Mouse (Mus musculus) heart, postnatal 0 days (tissue): ENCODE measurements at regions not wholly inside any gene's neighbourhood (a gene's known extent, or its start where the extent isn't known, plus 50 kb on each side); places are given as distances from the start of the nearest gene placed in this dataset.

Experiments
- ATAC-seq: fragments of 200-750 bp; cut with Nextera tagmentation; 2 replicates; pipeline ENCODE4 v1.8.0; 2017; ENCODE audit warnings: low read depth, moderate number of reproducible peaks, moderate library complexity; ENCODE audit not compliant: insufficient read depth
- DNase-seq: peaks from one replicate; pipeline ENCODE4 v3.0.0-alpha.2; 2016; ENCODE audit warnings: low spot score
- H3K27ac ChIP-seq: fragments of 300-500 bp; sonication (generic); 2 replicates; pipeline ENCODE4 v1.5.1; 2014; ENCODE audit warnings: low read depth, mild to moderate bottlenecking
- H3K27me3 ChIP-seq: fragments of 300-500 bp; sonication (generic); 2 replicates; pipeline ENCODE4 v1.6.1; 2014; ENCODE audit warnings: low read length, mixed read lengths; ENCODE audit not compliant: control insufficient read depth, insufficient read depth
- H3K36me3 ChIP-seq: fragments of 300-500 bp; sonication (generic); replicated peaks from 2 replicates; pipeline ENCODE4 v1.6.1; 2014; ENCODE audit warnings: low read length, mixed read lengths; ENCODE audit not compliant: control insufficient read depth, insufficient read depth
- H3K4me1 ChIP-seq: fragments of 300-500 bp; sonication (generic); 2 replicates; pipeline ENCODE4 v1.6.1; 2014; ENCODE audit warnings: antibody characterized with exemption; ENCODE audit not compliant: control insufficient read depth, insufficient read depth
- H3K4me2 ChIP-seq: fragments of 300-500 bp; sonication (generic); 2 replicates; pipeline ENCODE4 v1.6.1; 2014; ENCODE audit warnings: low read depth, mild to moderate bottlenecking, low read length, moderate library complexity
- H3K4me3 ChIP-seq: fragments of 300-500 bp; sonication (generic); 2 replicates; pipeline ENCODE4 v1.5.1; 2014; ENCODE audit warnings: low read depth, low read length
- H3K9ac ChIP-seq: fragments of 300-500 bp; sonication (generic); replicated peaks from 2 replicates; pipeline ENCODE4 v1.6.1; 2014; ENCODE audit warnings: low read depth, low read length, mixed read lengths
- H3K9me3 ChIP-seq: fragments of 300-500 bp; sonication (generic); replicated peaks from 2 replicates; pipeline ENCODE4 v1.6.1; 2016; ENCODE audit warnings: low read length; ENCODE audit not compliant: control insufficient read depth
- CTCF ChIP-seq: IDR thresholded peaks from 2 replicates; pipeline ENCODE4 v1.5.1; 2016; ENCODE audit warnings: antibody characterized with exemption, control low read depth, low read depth
- EP300 ChIP-seq: IDR thresholded peaks from 2 replicates; pipeline ENCODE4 v1.6.1; 2016; ENCODE audit warnings: antibody characterized with exemption, low read depth
- WGBS: fragments of 180-500 bp; shearing (Covaris S2); extraction: QIAGEN DNeasy Blood & Tissue Kit; methylation state at CpG from one replicate; pipeline ENCODE4 v1.1.7; 2014; 5-methylcytosine and 5-hydroxymethylcytosine counted together

DNA sequence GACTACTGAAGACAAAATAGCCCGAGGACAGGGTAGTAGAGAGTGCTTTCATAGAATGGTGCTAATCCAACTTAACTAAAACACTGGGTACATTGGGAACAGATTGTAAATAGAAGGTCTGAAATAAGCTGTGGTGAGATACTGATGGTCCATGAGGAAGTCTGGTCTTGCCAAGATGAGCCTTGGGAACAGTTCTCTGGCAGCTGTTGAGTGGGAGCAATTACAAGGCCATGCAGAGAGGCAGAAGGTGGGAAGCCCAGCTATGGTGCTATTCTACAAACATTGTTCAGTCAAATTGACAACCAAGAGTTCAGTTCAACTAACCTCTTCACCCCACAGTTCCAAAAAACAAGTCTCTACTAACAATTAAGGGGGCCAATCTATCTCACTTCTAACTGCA lies 92.5 kb upstream of the Tenm4 start:
- TF ChIP-seq CTCF (no peak), EP300 (no peak)

DNA sequence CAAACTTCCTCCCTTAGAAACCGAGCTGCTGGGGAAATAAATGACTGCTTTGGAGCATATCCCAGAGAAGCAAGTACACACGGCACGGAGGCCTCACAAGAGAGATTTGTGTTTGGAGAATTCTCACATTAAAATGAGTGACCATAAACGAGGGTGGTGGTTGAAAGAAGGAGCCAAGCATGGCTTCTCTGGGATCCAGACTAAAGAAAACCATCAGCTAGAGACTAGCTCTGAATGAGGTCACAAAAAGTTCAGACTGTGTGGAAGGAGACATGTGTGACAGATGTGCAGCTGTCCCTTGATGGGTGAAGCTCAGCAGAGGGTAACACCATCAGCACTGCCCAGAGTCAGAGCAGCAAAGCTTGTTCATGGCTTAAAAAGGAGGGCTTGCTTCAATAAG lies 89.4 kb upstream of the Tenm4 start:
- no peak for ATAC-seq

More for the DNA sequence above, 92.5 kb upstream of the Tenm4 start:
- WGBS, result 76% methylated on average over 1 of the region's 1 CpGs
- Histone ChIP-seq H3K9ac (no peak overlapping the region), H3K36me3 (no peaks in the 10 kb centered on the region), H3K27me3 (no peaks in the 10 kb centered on the region), H3K27ac (no peak overlapping the region), H3K4me1 (0 out of 2 replicates have a peak, but pooled peaks cover 5% of the 10 kb centered on the region), H3K9me3 (no peaks in the 10 kb centered on the region), H3K4me3 (no peak overlapping the region), H3K4me2 (no peak overlapping the region)
- DNase-seq (no peak), ATAC-seq (no peak)

DNA sequence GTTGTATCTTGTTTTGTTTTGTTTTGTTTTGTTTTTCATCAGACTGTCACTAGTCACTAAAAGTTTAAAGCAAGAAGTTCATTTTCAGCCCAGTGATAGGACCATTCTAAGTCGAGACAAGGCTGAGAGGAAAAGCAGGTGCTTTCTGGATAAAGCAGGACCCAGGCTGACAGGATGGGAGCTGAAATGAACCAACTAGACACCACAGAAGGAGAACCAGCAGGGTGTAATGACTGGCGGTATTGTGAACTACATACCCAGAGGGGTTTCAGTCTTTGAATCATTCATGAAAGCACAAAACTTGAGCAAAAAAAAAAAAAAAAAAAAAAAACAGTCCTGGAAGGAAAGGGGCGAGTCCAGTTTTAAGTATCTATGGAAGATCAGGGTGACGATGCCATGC lies 75.9 kb upstream of the Tenm4 start:
- no peaks in the 10 kb centered on the region for H3K36me3 ChIP-seq
- TF ChIP-seq CTCF (no peak), EP300 (no peak)
- no peak overlapping the region for H3K4me3 ChIP-seq
- no peaks in the 10 kb centered on the region for H3K27me3 ChIP-seq
- H3K4me1 ChIP-seq, result no peaks in the 10 kb centered on the region
- H3K9ac ChIP-seq, result no peak overlapping the region
- H3K27ac ChIP-seq, result no peak overlapping the region
- H3K4me2 ChIP-seq, result no peak overlapping the region
- H3K9me3 ChIP-seq, result no peaks in the 10 kb centered on the region
- DNase-seq, result no peak
- no peak for ATAC-seq
- WGBS, result 76% methylated on average over 4 of the region's 4 CpGs

More for the DNA sequence above, 89.4 kb upstream of the Tenm4 start:
- no peak for DNase-seq
- no peak overlapping the region for H3K4me3 ChIP-seq
- no peak overlapping the region for H3K4me2 ChIP-seq
- TF ChIP-seq CTCF (no peak), EP300 (no peak)
- H3K27ac ChIP-seq, result no peak overlapping the region
- no peak overlapping the region for H3K9ac ChIP-seq
- 47% methylated on average over 4 of the region's 4 CpGs for WGBS
- H3K4me1 ChIP-seq, result 0 out of 2 replicates have a peak, but pooled peaks cover 5% of the 10 kb centered on the region
- H3K27me3 ChIP-seq, result no peaks in the 10 kb centered on the region
- H3K36me3 ChIP-seq, result no peaks in the 10 kb centered on the region
- H3K9me3 ChIP-seq, result no peaks in the 10 kb centered on the region

DNA sequence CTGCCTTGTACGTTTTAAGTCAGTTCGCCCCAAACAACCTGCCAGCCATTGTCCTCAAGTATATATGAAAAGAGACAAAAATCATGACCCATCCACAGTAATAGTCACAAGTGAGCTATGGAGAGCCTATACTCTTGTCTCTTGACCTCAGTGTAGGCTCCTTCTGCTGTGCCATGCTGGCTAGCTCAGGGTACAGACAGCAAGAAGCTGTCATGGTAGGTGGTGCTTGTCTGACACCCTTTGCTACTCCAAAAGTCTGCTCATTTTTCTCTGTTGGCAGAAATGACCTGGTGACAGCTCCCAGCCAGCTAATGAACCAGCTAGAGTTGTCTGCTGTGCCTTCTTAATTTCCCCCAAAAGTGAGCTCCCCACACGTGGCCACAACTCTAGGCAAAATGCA lies 75.3 kb upstream of the Tenm4 start:
- 78% methylated on average over 3 of the region's 3 CpGs for WGBS
- no peaks in the 10 kb centered on the region for H3K36me3 ChIP-seq
- DNase-seq (no peak), ATAC-seq (no peak)
- no peak overlapping the region for H3K27ac ChIP-seq
- TF ChIP-seq CTCF, result no peak
- no peak for TF ChIP-seq EP300
- H3K27me3 ChIP-seq, result no peaks in the 10 kb centered on the region
- no peak overlapping the region for H3K4me2 ChIP-seq
- H3K9ac ChIP-seq, result no peak overlapping the region
- no peaks in the 10 kb centered on the region for H3K9me3 ChIP-seq
- H3K4me3 ChIP-seq, result no peak overlapping the region
- H3K4me1 ChIP-seq, result no peaks in the 10 kb centered on the region

DNA sequence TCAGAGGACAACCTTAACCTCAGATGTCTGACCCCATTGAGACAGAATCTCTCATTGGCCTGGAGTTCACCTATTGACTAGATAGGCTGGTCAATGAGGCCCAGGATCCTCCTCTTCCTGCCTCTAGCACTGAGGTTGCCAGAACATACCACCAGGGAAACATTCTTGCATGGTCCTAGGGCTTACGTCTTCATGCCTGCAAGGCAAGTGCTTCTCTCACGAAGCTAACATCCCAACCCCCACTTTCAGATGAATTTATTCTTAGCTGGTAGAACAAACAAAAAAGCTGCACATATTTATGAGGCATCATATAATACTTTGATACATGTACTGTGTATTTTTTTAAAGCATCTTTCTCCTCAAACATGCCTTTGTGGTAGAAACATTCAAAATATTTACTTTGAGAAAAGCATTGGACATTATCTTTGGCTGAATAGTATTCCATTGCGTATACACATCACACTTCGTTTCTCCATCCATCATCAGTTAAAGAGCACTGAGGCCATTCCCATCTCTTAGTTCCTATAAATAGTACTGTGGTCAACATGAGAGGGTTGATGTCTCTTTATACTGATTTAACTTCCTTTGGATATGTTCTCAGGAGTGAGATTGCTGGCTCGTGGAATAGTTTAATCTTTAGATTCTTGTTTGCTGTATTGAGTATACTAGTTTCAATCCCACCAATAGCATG lies 72.2 kb upstream of the Tenm4 start:
- H3K4me3 ChIP-seq, result no peak overlapping the region
- H3K4me2 ChIP-seq, result no peak overlapping the region
- no peaks in the 10 kb centered on the region for H3K27me3 ChIP-seq
- no peak overlapping the region for H3K27ac ChIP-seq
- H3K9ac ChIP-seq, result no peak overlapping the region
- no peaks in the 10 kb centered on the region for H3K4me1 ChIP-seq
- 56% methylated on average over 5 of the region's 5 CpGs for WGBS
- no peak for ATAC-seq
- DNase-seq, result no peak
- TF ChIP-seq EP300 (no peak), CTCF (no peak)
- H3K9me3 ChIP-seq, result no peaks in the 10 kb centered on the region
- H3K36me3 ChIP-seq, result no peaks in the 10 kb centered on the region

DNA sequence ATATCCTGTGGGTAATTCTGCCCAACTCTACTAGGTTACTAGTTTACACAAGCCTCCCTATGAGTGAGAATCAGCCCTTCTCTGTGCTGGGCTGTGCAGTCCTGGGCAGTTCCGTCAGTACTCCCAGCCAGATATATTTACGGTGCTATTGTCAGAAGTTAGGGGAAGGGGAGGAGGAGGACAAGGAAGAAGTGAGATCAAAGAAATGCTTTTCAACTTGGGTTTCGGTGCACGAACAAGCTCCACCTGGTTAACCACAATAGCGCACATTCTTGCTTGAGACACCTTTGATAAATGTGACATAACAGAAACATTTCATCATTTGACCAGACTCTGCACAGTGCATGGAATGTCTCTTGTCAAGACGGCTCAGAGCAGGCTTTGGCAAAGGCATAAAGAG lies 68.3 kb upstream of the Tenm4 start:
- Histone ChIP-seq H3K9ac (no peak overlapping the region), H3K4me1 (no peaks in the 10 kb centered on the region), H3K27me3 (no peaks in the 10 kb centered on the region), H3K9me3 (no peaks in the 10 kb centered on the region), H3K36me3 (no peaks in the 10 kb centered on the region), H3K27ac (no peak overlapping the region), H3K4me3 (no peak overlapping the region), H3K4me2 (no peak overlapping the region)
- 42% methylated on average over 6 of the region's 6 CpGs for WGBS
- DNase-seq, result no peak
- ATAC-seq, result no peak
- TF ChIP-seq CTCF, result no peak
- no peak for TF ChIP-seq EP300
